Mouse (Mus musculus): Measurements from ENCODE around the gene Atp2b2. TPM values are rescaled to one million over a fixed set of nuclear protein-coding genes. Genes with fewer than 3 reads are reported as not detected.
"Not testable (repeated sequence)": the region's sequence is repeated elsewhere in the genome, so short reads cannot be mapped to it uniquely, and the experiment has no call there.

The Atp2b2 gene
- total RNA-seq, 2 experiments from 2014 or later: 1.1 TPM

DNA sequence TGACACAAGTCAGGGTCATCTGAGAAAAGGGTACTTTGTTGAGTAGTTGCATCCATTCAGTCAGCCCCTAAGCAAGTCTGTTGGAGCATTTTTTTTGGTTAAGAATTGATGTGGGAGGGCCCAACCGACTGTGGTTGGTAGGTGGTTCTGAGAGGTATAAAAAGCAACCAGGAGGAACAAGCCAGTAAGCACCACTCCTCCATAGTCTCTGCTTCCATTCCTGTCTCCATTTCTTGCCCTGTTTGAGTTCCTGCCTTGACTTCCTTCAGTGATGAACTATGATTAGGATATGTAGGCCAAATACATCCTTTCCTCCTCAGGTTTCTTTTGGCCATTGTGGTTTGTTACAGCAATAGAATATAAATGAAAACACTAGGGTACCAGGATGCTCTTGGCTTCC, 299.3 kb downstream of the Atp2b2 start:
- DNase-seq (ENCODE audit: low spot score): no peak
- intact Hi-C loops (cut with DNase I): no loop called here

DNA sequence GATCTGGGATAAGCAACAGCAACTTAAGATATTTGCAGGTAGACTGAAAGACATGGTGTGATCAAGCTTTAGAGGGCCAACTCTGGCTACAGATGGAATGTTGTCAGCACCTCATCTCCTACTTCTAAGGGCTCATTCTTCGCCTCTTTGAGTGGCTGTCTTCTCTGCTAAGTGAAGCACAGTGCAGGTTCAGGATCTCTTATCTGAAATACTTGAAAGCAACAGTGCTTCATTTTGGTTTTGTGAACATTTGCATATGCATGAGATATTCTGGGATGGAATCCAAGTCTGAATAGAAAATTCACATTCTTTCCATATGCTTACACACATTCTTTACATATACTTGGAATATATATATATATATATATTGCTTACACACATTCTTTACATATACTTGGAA, 300.1 kb downstream of the Atp2b2 start:
- no peak for DNase-seq (ENCODE audit: low spot score)
- intact Hi-C loops (cut with DNase I): no loop called here

DNA sequence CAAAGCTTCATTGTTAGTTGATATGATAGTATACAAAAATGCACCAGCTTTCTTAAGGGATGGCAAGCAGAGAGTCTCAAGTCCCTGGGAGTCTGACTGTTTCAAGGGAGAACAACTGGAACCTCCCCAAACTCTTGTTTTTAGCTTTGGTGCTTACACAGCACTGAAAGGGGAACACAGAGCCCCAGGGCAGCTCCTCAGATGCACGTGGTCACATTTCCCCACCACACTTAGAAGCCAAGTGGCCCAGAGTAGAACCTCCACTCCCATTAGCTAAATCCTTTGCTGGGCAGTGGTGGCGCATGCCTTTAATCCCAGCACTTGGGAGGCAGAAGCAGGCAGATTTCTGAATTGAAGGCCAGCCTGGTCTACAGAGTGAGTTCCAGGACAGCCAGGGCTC, 301.0 kb downstream of the Atp2b2 start:
- intact Hi-C loops (cut with DNase I): no loop called here
- no peak for DNase-seq (ENCODE audit: low spot score)

DNA sequence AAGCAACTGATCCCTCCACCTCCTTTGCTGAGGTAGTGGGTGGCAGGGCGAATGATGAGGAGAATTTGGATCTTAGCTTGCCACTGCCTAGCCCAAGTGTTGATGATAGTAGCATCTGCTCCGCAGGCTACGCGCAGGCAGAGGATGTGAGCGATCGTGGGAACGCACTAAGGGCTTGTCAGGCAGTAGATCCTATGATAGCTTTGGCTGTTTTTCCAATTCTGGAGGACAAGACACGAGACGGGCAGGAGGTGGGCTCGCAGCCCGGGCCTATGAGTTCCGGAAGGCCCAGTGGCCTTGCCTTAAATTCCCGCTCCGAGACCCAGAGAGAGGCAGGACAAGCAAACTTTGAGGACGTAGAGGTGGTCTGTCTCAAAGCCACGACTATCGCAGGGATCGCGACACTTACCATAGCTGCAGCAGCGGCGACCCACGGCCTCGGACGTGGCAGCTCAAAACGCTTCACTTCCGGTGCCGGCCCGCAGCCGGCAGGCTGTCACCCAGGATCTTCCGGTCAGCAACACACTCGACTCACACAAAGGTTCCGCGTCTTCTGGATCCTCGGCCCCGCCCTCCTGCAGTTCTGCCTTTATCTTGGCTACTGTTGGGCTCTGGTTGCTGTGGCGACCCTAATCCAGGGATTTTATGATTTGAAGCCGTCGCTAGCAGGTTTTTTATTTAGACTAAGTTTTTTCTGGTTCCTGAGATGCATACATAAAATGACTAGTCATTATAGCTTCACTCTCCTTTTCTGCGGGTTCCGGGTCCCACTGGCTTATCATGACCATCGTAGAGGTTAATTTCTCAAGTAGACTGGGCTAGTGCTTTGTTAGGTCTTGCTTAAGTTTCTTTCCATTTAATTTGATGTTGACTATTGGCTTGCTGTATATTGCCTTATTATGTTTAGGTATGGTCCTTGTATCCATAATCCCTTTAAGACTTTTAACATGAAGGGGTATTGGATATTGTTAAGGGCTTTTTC, 301.9 kb downstream of the Atp2b2 start, which contains the start of gene Sec13:
TSS of gene Sec13 (minus strand) at position 508 of the 982 bp plus-strand sequence.
- peak; percentile 59 for DNase-seq (ENCODE audit: low spot score)
- intact Hi-C loops (cut with DNase I): no loop called here

DNA sequence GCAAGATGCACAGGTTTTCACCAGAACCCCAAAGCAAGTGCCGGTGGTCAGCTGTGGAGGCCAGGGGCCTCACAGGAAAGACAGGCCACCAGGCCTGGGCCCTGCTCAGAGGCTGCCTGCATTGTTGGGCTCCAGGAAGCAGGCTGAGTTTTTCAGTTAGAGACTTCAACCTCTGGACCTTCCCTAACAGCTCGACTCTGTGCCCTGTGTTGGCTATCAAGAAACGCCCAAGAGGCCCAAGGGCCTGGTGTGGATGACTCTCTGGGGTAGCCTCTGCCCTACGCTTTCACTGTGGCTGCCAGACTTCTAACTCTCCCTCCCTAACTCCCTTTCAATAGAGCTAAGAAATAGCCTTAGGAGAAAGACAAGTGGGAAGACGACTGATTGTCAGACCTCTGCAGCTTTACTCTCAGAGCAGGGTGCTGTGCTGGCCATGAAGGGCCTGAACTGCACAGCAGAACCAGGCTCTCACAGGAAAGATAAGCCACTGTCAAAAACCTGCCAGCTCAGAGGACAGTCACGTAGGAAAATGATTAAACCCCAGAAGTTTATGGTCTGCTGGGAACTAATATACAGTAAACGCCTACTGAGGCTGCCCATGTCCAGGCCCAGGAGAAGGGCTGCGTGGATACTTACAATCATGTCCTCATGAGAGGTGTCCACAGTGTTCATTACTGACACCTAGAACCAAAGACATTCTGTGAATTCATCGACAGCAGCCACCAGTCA, 304.9 kb downstream of the Atp2b2 start:
- intact Hi-C loops (cut with DNase I): no loop called here

DNA sequence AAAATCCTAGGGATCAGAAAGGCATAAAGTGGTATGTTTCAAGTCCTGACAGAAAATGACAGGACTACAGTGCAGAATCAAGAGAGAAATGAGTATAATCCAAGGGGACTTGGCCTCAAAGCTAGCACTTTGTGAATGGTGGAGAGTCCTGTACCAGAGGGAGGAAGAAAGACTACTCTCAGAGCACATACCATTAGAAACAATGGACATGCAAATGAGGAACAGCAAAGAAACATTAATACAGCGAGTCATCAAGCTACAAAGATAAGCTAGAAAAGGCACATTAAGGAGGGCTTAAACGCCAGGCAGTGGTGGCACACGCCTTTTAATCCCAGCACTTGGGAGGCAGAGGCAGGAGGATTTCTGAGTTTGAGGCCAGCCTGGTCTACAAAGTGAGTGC, 311.1 kb downstream of the Atp2b2 start:
- no peak for DNase-seq (ENCODE audit: low spot score)
- intact Hi-C loops (cut with DNase I): loop anchor here (2.0 to 5.0 kb wide), 2 partner anchors 32 to 94 kb away; partner anchors contain the start of gene Irak2

More for the DNA sequence above, 304.9 kb downstream of the Atp2b2 start:
- DNase-seq (ENCODE audit: low spot score): no peak

DNA sequence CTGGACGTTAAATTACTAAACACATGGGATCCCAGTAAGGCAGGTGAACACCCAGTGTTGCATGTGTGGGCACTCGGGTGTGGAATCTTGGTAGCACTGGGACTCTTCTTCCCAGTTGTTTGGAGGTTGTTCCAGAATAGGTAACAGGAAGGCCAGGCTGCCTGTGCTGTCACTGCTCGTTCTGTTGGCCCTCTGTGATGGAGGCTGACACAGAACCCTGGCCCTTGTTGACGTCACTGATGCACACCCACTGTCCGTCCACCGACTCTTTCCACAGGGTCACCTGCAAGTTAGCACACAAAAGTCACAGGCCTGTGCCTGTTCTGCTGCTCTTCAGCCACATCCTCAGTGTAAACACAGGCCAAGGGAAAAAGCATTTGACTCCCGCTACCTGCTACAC, 314.2 kb downstream of the Atp2b2 start:
- intact Hi-C loops (cut with DNase I): no loop called here
- DNase-seq (ENCODE audit: low spot score): no peak

DNA sequence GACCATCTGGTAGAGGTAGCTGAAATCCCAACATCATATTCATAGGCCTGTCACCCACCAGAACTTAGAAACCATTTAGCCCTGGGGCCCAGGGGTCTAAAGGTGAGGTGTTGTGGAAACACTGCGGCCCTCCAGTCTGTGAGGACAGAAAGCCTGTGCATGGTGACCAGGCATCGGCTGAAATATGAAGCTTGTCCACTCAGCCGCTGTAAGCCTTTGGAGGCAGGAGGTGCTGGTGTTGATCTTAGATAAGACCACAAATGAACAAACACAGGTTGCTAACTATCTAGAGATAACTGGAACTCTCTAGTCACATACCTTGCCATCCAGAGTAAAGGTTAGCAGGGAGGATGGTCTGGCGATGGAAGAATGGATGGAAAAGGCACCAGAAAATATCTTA, 321.4 kb downstream of the Atp2b2 start:
- no peak for DNase-seq (ENCODE audit: low spot score)
- intact Hi-C loops (cut with DNase I): no loop called here

DNA sequence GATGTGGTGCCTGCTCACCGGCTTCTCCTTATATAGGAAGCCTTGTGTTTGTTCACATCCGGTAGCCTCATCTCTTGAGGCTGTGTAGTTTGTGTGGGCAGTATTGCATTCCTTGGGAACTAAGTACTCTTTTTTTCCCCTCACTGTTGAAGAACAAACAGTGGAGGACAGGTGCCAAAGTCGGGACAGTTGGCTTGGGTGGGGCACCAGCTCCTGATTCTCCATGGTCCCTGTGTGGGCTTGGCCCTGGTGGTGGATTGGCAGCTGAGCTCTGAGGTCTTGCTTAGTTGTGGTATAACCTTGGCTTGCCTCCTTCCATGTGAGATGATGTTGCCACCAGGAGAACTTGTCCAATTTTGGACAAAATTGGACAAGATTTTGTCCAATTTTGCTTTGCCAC, 322.5 kb downstream of the Atp2b2 start, which contains the start of gene Ghrl:
TSS of gene Ghrl (minus strand) at position 3 of the 400 bp plus-strand sequence.
- intact Hi-C loops (cut with DNase I): no loop called here
- no peak for DNase-seq (ENCODE audit: low spot score)

DNA sequence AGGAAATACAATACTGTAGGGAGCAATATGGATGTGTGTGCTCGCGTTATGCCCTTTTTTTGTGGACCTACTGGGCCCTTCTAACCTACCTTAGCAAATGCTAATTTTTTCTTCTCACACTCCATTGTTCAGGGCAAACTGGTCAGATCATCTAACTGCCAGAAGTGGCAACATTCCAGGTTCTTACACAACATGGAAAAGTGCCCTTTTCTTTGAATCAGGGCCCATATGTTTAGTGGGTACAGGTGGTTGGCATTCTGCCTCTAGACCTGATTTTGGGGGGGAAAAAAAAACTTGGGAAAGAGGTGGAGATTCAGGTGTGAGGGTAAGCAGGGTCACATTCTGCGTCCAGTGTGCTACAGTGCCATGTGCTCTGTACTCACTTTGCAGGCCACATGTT, 324.9 kb downstream of the Atp2b2 start:
- intact Hi-C loops (cut with DNase I): no loop called here

DNA sequence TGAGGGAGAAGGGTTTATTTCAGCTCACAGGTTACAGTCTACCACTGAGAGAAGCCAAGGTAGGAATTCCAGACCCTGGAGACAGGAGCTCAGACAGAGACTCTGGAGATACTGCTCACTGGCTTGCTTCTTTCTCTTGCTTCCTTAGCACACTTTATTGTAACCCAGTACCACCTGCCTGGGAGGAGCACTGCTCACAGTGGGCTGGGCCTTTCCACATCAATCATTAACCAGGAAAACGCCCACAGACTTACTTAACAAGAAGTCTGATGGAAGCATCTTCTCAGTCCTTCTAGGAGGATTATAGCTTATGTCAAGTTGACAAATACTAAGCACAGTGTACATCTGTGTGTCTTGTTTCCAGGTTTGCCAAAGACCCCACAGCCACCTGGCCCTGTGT, 327.6 kb downstream of the Atp2b2 start:
- no peak for DNase-seq (ENCODE audit: low spot score)
- intact Hi-C loops (cut with DNase I): no loop called here

More for the DNA sequence above, 324.9 kb downstream of the Atp2b2 start:
- no peak for DNase-seq (ENCODE audit: low spot score)

DNA sequence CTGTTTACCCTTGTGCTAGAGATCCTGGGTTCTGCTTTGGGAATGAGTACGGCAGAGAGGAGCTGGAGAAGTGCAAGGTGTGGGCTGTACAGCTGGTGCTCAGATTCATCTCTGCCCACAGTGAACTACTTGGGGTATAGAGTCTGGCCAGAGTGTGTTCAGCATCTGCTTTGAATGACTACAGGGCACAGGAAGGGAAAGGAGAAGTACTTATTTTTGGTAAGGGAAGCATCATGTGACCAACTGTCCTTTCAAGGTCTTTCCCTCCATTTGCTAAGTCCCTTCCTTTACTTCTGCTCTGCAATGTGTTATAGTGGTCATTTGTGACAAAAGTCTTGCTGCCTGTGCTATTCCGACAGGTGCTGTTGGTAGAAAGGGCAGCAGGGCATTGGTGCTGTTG, 328.1 kb downstream of the Atp2b2 start:
- no peak for DNase-seq (ENCODE audit: low spot score)
- intact Hi-C loops (cut with DNase I): no loop called here

DNA sequence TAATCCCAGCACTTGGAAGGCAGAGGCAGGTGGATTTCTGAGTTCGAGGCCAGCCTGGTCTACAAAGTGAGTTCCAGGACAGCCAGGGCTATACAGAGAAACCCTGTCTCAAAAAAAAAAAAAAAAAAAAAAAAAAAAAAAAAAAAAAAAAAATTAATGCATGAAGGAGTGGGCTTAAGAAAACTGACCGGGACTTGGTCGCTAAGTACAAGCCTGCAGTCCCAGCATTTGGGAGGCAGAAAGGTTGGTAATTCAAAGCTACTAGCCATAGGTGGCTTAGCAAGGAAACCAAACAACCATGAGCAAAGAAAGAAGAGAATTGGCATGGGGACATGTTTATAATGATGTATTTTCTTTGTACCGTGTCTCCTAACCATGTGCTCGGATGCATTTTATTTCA, 329.0 kb downstream of the Atp2b2 start:
- intact Hi-C loops (cut with DNase I); DNase-seq (ENCODE audit: low spot score): not testable (repeated sequence)

DNA sequence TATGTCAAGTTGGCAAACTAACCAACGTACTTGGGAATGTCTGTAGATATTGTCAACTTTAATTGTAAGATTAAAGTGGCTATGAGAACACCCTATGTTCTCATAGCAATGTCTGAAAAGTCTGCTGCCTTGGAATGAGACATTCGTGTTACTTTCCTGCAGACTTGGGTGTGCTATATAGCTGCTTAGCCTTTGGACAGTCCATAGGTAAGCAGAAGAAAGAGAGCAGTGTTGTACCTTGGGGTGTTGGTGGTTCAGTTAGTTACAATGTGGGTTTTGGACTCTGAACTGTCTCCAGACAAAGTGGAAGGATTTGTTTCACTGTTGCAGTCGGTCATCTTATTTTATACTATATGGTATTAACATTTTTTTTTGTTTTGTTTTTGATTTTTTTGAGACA, 329.7 kb downstream of the Atp2b2 start:
- no peak for DNase-seq (ENCODE audit: low spot score)

DNA sequence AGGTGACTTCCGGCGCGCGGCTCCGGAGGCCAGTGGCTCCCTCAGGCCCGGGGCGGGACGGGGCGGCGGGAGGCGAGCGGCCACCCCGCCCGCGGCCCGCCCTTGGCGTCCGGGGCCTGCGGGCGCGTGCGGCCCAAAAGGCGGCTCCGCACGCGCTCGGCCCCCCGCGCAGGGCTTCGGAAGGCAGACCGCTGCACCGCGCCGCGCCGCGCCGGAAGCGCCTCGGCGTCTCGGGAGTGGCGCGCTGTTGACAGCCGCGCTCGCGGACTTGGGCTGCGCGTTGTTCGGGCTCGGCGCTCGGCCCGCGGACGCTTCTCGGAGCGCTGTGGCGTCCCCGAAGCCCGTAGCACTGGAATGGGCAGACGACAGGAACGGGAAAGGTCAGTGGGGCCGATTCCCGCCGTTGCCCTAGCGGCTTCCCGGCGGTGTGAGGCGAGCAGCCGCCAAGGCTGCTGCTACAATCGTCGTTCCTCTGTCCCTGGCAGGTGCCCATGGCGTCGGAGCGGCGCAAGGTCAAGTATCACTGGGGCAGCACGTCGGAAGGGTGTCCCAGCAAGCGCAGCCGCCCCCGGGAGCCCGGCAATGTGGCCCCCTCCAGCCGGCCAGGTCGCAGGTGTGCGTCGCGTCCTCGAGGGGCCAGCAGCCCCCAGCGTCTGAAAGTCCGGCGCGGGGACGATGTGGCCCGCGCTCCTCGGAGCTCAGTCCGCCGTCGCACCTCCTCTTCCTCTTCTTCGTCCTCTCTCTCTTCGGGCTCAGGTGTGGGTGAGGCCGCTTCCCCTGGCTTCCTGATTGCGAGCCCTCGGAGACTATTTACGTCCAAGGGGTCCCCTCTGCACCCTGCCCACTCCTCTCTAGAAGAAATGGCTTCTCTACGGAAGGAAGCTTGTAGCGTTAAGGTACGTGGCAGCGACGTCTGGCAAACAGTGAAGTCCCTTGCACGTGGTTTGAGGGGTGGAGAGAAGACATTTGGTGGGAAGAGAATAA, 344.9 kb downstream of the Atp2b2 start:
- no peak for DNase-seq (ENCODE audit: low spot score)
- intact Hi-C loops (cut with DNase I): loop anchor here (2.0 to 10.0 kb wide), 2 partner anchors 33 to 213 kb away; partner anchors contain the start of gene Creld1

More for the DNA sequence above, 329.7 kb downstream of the Atp2b2 start:
- intact Hi-C loops (cut with DNase I): no loop called here

DNA sequence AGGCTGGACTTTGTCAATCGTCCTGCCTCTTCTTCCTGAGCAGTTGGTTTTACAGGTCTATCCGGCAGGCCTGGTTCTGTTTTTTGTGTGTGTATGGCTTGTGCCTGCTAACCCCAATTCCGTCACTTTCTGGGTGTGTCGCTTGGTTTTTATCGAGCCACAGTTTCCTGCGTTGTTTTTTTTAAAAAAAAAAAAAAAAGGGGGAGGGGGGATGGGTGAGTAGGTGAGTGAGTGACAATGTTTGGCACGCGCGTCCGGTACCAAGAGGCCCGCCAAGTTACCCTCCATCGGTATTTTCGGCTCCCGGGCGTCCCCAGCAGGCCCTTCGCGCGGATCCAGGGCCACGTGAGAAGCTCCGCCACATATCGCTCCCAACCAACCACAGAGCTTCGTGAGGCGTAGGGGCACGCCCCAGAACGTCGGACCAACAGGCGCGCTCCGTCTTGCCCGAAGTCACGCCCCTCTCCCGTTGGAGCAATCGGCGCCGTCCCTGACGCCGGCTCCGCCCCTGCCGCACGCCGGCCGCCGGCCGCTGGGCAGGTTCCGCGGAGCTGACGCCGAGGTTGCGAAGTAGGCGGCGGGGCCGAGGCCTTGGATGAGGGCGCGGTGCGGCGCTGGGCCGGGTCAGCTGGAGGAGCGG, 345.7 kb downstream of the Atp2b2 start, which contains the start of gene Tatdn2:
TSS of gene Tatdn2 (plus strand) at position 469 of the 640 bp plus-strand sequence.
- intact Hi-C loops (cut with DNase I): loop anchor here (10.0 kb wide), 1 partner anchor 212 kb away; the partner anchor contains the start of gene Creld1
- DNase-seq (ENCODE audit: low spot score): peak; percentile 97

DNA sequence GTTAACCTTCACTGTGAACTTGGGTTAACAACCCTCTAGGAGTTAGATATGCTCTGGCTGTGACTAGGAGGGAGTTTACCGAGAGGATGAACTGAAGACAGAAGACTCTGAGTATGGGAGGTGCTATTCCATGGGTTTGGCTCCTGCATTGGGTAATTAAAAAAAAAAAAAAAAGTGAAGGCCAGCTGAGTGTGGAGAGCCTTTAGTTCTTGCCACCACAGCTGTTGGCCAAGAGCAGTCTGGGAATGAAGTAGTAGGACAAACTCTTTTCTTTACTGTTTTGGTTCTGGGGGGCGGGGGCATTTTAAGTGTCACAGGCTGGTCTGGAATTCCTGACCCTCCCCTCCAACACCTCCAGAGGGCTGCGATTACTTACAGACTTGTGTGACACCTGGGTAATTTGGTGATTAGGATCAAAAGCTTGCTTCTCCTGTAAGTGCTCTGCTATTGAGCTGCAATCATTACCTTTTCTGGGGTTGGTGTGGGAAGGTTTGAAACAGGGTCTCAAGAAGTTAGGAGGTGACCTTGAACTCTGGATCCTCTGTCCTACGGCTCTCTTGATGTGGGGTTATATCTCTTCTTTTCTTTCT, 346.6 kb downstream of the Atp2b2 start:
- intact Hi-C loops (cut with DNase I): loop anchor here (10.0 kb wide), 1 partner anchor 211 kb away; the partner anchor contains the start of gene Creld1
- DNase-seq (ENCODE audit: low spot score): no peak

DNA sequence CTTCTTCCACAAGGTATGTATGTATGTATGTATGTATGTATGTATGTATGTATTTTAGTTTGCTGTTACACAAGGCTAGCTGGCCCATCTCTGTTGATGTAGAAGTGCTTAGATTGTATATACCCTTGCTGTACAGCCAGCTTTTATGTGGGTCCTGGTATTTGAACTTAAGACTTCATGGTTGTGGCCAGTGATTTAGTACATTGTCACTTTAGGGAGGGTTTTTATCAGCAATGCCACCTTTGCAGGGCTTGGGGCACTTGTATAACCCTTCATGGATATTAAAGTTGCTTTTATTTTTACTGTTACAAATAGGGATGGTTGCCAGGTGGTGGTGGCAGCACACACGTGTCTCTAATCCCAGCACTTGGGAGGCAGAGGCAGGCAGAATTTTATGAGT, 347.2 kb downstream of the Atp2b2 start:
- intact Hi-C loops (cut with DNase I): loop anchor here (10.0 kb wide), 1 partner anchor 210 kb away; the partner anchor contains the start of gene Creld1

More for the DNA sequence above, 347.2 kb downstream of the Atp2b2 start:
- DNase-seq (ENCODE audit: low spot score): no peak

Measured in heart, postnatal 25 days (tissue).